Mouse (Mus musculus) intestine, embryonic 14.5 days (tissue): Measurements from ENCODE around the gene Gm21440. TPM values are rescaled to one million over a fixed set of nuclear protein-coding genes. Genes with fewer than 3 reads are reported as not detected.
"Not testable (repeated sequence)": the region's sequence is repeated elsewhere in the genome, so short reads cannot be mapped to it uniquely, and the experiment has no call there.

Source experiments
- ATAC-seq: fragments of 200-750 bp; cut with Nextera tagmentation; replicated peaks from 2 replicates; pipeline ENCODE4 v1.8.0; 2017; ENCODE audit warnings: low read depth, moderate number of reproducible peaks, moderate TSS enrichment, moderate library complexity; ENCODE audit not compliant: low FRiP score, low TSS enrichment
- DNase-seq: peaks from one replicate; pipeline ENCODE4 v3.0.0-alpha.2; 2018; ENCODE audit warnings: low spot score
- H3K27ac ChIP-seq: fragments of 300-500 bp; sonication (generic); 2 replicates; pipeline ENCODE4 v1.5.1; 2014; ENCODE audit warnings: low read depth, mild to moderate bottlenecking, control low read depth
- H3K27me3 ChIP-seq: fragments of 300-500 bp; sonication (generic); replicated peaks from 2 replicates; pipeline ENCODE4 v1.6.1; 2014; ENCODE audit warnings: low read length, control low read depth; ENCODE audit not compliant: control insufficient read depth, insufficient read depth
- H3K36me3 ChIP-seq: fragments of 300-500 bp; sonication (generic); 2 replicates; pipeline ENCODE4 v1.6.1; 2014; ENCODE audit warnings: low read length, control low read depth; ENCODE audit not compliant: control insufficient read depth, insufficient read depth
- H3K4me1 ChIP-seq: fragments of 300-500 bp; sonication (generic); replicated peaks from 2 replicates; pipeline ENCODE4 v1.6.1; 2014; ENCODE audit warnings: low read length, control low read depth, mixed read lengths; ENCODE audit not compliant: control insufficient read depth, insufficient read depth
- H3K4me2 ChIP-seq: fragments of 300-500 bp; sonication (generic); 2 replicates; pipeline ENCODE4 v1.6.1; 2014; ENCODE audit warnings: low read length
- H3K4me3 ChIP-seq: fragments of 300-500 bp; sonication (generic); 2 replicates; pipeline ENCODE4 v1.5.1; 2014; ENCODE audit warnings: low read depth, low read length, control low read depth, mixed read lengths
- H3K9ac ChIP-seq: fragments of 300-500 bp; sonication (generic); 2 replicates; pipeline ENCODE4 v1.6.1; 2014; ENCODE audit warnings: mild to moderate bottlenecking, low read length
- H3K9me3 ChIP-seq: fragments of 300-500 bp; sonication (generic); 2 replicates; pipeline ENCODE4 v1.6.1; 2016; ENCODE audit warnings: low read length, control low read depth; ENCODE audit not compliant: control insufficient read depth
- WGBS: fragments of 180-500 bp; shearing (Covaris S2); extraction: QIAGEN DNeasy Blood & Tissue Kit; methylation state at CpG from one replicate; pipeline ENCODE4 v1.1.7; 2014; 5-methylcytosine and 5-hydroxymethylcytosine counted together
- polyA plus RNA-seq: library from polyadenylated mRNA; unstranded; fragments of >200 nt; fragmentation: Nextera tagmentation; extraction: Ambion mirVana; gene quantifications from 2 replicates; pipeline ENCODE4 v1.2.1, GENCODE M21; 2014

Gene Gm21440
- polyA plus RNA-seq, result not detected in 2 replicates

DNA sequence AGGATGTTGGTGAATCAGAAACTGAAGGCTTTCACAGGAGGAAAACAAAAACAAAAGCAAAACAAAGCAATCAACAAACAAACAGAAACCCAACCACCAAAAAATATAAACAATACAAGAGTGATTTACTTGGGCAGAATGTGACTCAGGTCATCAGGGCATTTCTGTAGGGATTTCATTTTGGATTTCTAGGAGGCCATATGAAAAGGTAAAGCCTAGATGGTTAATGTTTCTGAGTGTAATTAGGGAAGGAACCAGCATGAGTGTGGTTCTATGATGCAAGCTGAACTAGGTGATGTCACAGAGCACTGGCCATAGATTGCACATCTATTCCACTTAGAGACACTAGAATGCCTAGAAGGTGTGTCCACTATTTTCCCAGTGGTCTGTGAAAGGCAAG, at the start of gene Gm21440, which contains the start of gene Gm21454:
Gene Gm21440 (plus strand): TSS at position 301 of the 400 bp plus-strand sequence.
Gene Gm21454 (plus strand): TSS at position 352 of the 400 bp plus-strand sequence.
- not testable (repeated sequence) for H3K36me3 ChIP-seq, H3K9me3 ChIP-seq, H3K27me3 ChIP-seq, DNase-seq, H3K4me2 ChIP-seq, H3K4me3 ChIP-seq, H3K4me1 ChIP-seq, ATAC-seq, H3K27ac ChIP-seq, H3K9ac ChIP-seq

- not testable (repeated sequence) for H3K36me3 ChIP-seq, H3K4me1 ChIP-seq, H3K9ac ChIP-seq, H3K9me3 ChIP-seq, H3K27ac ChIP-seq, H3K27me3 ChIP-seq, ATAC-seq, H3K4me2 ChIP-seq, H3K4me3 ChIP-seq, DNase-seq
- WGBS, result no CpG with 5 or more reads among the region's 3 CpGs
Measured at GRCm38 (mm10) chrY:13223828-13224227, 28.4 kb upstream of the Gm21440 start, which contains the start of gene Gm21828. TSS of gene Gm21828 (minus strand) at chrY:13223928.

Other genes starting within 250 kb of the Gm21440 start
- gene Gm20807, start 209.5 kb upstream of the Gm21440 start, polyA plus RNA-seq, result not detected in 2 replicates
- gene Gm21891, start 118.9 kb upstream of the Gm21440 start, polyA plus RNA-seq, result not detected in 2 replicates
- gene Gm21425, start 90.4 kb upstream of the Gm21440 start, polyA plus RNA-seq, result not detected in 2 replicates
- gene Gm21828, start 28.5 kb upstream of the Gm21440 start, polyA plus RNA-seq, result not detected in 2 replicates
- gene Gm21454, start 51 bp downstream of the Gm21440 start, polyA plus RNA-seq, result not detected in 2 replicates
- gene Gm21725, start 96.7 kb downstream of the Gm21440 start, polyA plus RNA-seq, result not detected in 2 replicates
- not detected in 2 replicates for gene Gm21866, start 213.2 kb downstream of the Gm21440 start, polyA plus RNA-seq
- gene Gm20773, start 241.6 kb downstream of the Gm21440 start, polyA plus RNA-seq, result not detected in 2 replicates